Mouse (Mus musculus): ENCODE results near the gene Ly6g6c. TPM values are rescaled to one million over a fixed set of nuclear protein-coding genes. Genes with fewer than 3 reads are reported as not detected.

Ly6g6c gene
- total and polyA plus RNA-seq, 2 experiments: not detected

DNA sequence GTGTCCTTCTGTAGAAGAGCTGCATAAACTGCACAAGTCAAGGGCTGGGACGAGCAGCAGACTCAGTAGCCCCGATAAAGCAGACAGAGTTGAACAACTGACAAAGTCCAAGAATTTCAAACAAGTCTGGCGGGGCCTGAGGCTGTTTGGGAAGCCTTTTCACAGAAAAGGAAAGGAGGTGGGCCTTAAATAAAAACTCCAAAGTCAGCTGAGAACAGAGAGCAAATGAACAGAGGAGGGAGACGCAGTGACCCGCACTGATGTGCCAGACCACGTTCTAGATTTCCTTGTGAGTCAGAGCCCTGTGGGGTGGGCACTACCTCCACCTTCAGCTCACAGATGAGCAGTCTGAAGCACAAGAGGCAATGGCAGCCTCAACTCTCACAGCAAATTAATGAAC, 30.3 kb upstream of the Ly6g6c start:
- TF ChIP-seq POLR2A (IDR thresholded peaks at IDR 0.05; ENCODE audit: extremely low read depth, insufficient read depth, low read length): no peak
- TF ChIP-seq CTCF (IDR thresholded peaks at IDR 0.05; ENCODE audit: low read depth, low read length): no peak
- WGBS: 49% methylated on average over 6 of the region's 6 CpGs
- Histone ChIP-seq H3K27me3 (ENCODE audit: control insufficient read depth, insufficient read depth, low read length) (no peaks in the 10 kb centered on the region), H3K36me3 (ENCODE audit: control insufficient read depth, insufficient read depth, low read length) (no peaks in the 10 kb centered on the region), H3K4me1 (ENCODE audit: control insufficient read depth, insufficient read depth, low read length) (no peaks in the 10 kb centered on the region), H3K27ac (replicated peaks; ENCODE audit: insufficient read depth, low read depth, low read length) (no peak overlapping the region), H3K9ac (ENCODE audit: low read depth, low read length) (no peak overlapping the region), H3K4me3 (ENCODE audit: insufficient read depth, low read depth, low read length) (no peak overlapping the region), H3K79me2 (ENCODE audit: control insufficient read depth, insufficient read depth, low read length) (no peaks in the 10 kb centered on the region)
- DNase-seq (ENCODE audit: extremely low read depth, low read depth, low spot score): no peak

DNA sequence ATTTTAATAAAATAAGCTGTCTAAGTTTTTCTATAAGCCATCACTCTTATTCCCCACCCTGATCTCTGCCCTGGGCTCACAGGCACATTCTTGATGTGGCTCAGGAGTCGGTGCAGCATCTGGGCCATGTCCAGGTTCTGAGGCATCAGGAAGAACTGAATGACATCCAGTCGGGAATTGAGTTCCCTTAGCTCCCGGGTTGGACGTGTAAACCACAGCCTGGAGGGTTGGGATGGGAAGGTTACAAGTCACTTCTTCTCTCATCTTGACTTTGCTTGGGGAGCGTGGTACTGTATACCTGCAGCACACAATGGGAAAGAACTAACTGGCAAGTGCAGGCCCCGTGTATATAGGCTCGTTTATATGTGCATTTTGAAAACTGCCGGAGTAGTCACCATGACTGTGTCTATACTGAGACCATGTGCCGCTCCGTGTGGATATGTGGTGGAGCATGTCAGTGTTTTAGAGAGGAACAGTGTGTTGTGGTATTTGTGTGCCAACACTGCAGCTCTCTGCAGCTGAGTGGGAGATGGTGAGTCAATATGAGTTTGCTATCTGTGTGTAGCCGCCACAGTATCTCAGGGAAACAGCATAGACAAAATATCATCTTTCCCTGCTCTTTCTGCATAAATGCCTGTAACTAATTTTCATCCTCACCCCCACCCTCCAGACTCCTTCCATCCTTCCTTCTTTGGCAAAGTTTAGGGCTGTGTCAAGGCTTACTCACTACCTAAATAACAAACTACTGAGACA, 25.9 kb upstream of the Ly6g6c start:
- H3K36me3 ChIP-seq (ENCODE audit: control insufficient read depth, insufficient read depth, low read length): no peaks in the 10 kb centered on the region
- no peak overlapping the region for H3K4me3 ChIP-seq (ENCODE audit: insufficient read depth, low read depth, low read length)
- WGBS: 93% methylated on average over 11 of the region's 11 CpGs
- H3K9ac ChIP-seq (ENCODE audit: low read depth, low read length): no peak overlapping the region
- DNase-seq (ENCODE audit: extremely low read depth, low read depth, low spot score): no peak
- no peak overlapping the region for H3K27ac ChIP-seq (replicated peaks; ENCODE audit: insufficient read depth, low read depth, low read length)
- no peaks in the 10 kb centered on the region for H3K4me1 ChIP-seq (ENCODE audit: control insufficient read depth, insufficient read depth, low read length)
- H3K27me3 ChIP-seq (ENCODE audit: control insufficient read depth, insufficient read depth, low read length): no peaks in the 10 kb centered on the region
- H3K79me2 ChIP-seq (ENCODE audit: control insufficient read depth, insufficient read depth, low read length): no peaks in the 10 kb centered on the region
- TF ChIP-seq CTCF (IDR thresholded peaks at IDR 0.05; ENCODE audit: low read depth, low read length) (no peak), POLR2A (IDR thresholded peaks at IDR 0.05; ENCODE audit: extremely low read depth, insufficient read depth, low read length) (no peak)

DNA sequence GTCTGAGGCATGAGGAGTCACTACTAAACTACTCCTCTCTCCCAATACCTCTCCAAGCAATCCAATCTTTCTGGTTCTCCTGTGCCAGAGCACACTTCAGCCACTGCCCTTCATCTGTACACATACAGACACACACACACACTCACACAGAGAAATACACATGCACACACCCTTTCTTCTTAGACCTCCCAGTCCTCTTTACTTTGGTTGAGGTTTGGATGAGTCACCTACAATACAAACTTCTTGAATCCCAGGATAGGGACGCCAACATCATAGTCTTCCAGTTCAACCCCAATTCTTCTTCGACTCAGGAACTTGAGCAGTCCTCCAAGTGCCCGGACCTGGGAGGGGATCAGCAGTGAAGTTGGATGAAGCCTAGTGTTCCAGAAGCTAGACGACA, 21.4 kb upstream of the Ly6g6c start:
- Histone ChIP-seq H3K27ac (replicated peaks; ENCODE audit: insufficient read depth, low read depth, low read length) (no peak overlapping the region), H3K27me3 (ENCODE audit: control insufficient read depth, insufficient read depth, low read length) (no peaks in the 10 kb centered on the region), H3K36me3 (ENCODE audit: control insufficient read depth, insufficient read depth, low read length) (no peaks in the 10 kb centered on the region), H3K4me3 (ENCODE audit: insufficient read depth, low read depth, low read length) (no peak overlapping the region), H3K79me2 (ENCODE audit: control insufficient read depth, insufficient read depth, low read length) (no peaks in the 10 kb centered on the region), H3K9ac (ENCODE audit: low read depth, low read length) (no peak overlapping the region), H3K4me1 (ENCODE audit: control insufficient read depth, insufficient read depth, low read length) (peaks cover 11% of the 10 kb centered on the region)
- TF ChIP-seq CTCF (IDR thresholded peaks at IDR 0.05; ENCODE audit: low read depth, low read length) (no peak), POLR2A (IDR thresholded peaks at IDR 0.05; ENCODE audit: extremely low read depth, insufficient read depth, low read length) (no peak)
- no peak for DNase-seq (ENCODE audit: extremely low read depth, low read depth, low spot score)
- WGBS: 73% methylated on average over 4 of the region's 4 CpGs

DNA sequence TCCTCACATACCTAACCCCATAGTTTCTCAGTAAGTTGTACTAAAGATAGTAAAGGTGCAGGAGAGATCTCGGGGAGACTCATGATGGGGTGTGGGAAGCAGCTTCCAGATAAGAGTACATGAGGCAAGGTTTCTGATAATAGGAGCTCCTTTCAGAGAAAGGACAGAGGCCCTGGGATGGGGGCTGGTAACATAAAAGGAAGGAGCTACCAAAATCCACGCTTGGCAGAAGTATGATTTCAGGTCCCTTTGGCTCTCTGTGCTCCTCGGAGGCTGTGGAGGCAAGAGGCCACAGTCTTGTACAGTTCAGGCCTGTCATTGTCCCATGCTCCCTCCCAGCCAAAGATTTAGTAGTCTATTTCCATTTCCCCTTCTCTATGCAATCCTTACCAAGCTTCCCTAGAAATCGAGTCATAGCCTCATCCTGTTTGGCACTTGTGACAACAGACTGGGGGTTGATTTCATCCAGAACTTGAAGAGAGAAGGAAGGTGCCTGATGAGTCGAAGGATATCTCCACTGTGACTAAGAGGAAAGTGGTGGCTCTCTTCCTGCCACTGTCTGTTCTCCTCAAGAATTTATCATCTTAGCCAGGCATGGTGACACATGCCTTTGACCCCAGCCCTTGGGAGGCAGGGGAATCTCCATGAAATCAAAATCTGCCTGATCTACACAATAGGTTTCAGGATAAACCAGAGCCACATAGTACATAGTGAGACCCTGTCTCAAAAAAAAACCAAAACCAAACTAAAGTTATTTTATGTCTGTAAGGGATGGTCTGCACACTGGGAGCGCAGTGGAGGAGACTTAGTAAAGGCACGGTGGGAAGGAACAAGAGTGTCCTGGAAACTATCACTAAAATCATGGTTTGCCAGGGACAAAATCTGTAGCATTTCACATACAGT, 20.0 kb upstream of the Ly6g6c start:
- no peak overlapping the region for H3K4me3 ChIP-seq (ENCODE audit: insufficient read depth, low read depth, low read length)
- H3K36me3 ChIP-seq (ENCODE audit: control insufficient read depth, insufficient read depth, low read length): no peaks in the 10 kb centered on the region
- 79% methylated on average over 7 of the region's 7 CpGs for whole genome bisulfite sequencing
- H3K9ac ChIP-seq (ENCODE audit: low read depth, low read length): no peak overlapping the region
- H3K4me1 ChIP-seq (ENCODE audit: control insufficient read depth, insufficient read depth, low read length): peaks cover 16% of the 10 kb centered on the region
- H3K79me2 ChIP-seq (ENCODE audit: control insufficient read depth, insufficient read depth, low read length): no peaks in the 10 kb centered on the region
- no peak for DNase-seq (ENCODE audit: extremely low read depth, low read depth, low spot score)
- H3K27me3 ChIP-seq (ENCODE audit: control insufficient read depth, insufficient read depth, low read length): no peaks in the 10 kb centered on the region
- no peak for TF ChIP-seq CTCF (IDR thresholded peaks at IDR 0.05; ENCODE audit: low read depth, low read length)
- no peak for TF ChIP-seq POLR2A (IDR thresholded peaks at IDR 0.05; ENCODE audit: extremely low read depth, insufficient read depth, low read length)
- H3K27ac ChIP-seq (replicated peaks; ENCODE audit: insufficient read depth, low read depth, low read length): no peak overlapping the region

- Histone ChIP-seq H3K27me3 (ENCODE audit: control insufficient read depth, insufficient read depth, low read length) (no peaks in the 10 kb centered on the region), H3K4me3 (ENCODE audit: insufficient read depth, low read depth, low read length) (peak overlapping the region; percentile 59), H3K4me1 (ENCODE audit: control insufficient read depth, insufficient read depth, low read length) (peaks cover 16% of the 10 kb centered on the region), H3K27ac (replicated peaks; ENCODE audit: insufficient read depth, low read depth, low read length) (peak overlapping the region; percentile 37), H3K79me2 (ENCODE audit: control insufficient read depth, insufficient read depth, low read length) (no peaks in the 10 kb centered on the region), H3K9ac (ENCODE audit: low read depth, low read length) (peak overlapping the region; percentile 70), H3K36me3 (ENCODE audit: control insufficient read depth, insufficient read depth, low read length) (no peaks in the 10 kb centered on the region)
- no peak for TF ChIP-seq CTCF (IDR thresholded peaks at IDR 0.05; ENCODE audit: low read depth, low read length)
- no peak for TF ChIP-seq POLR2A (IDR thresholded peaks at IDR 0.05; ENCODE audit: extremely low read depth, insufficient read depth, low read length)
- no peak for DNase-seq (ENCODE audit: extremely low read depth, low read depth, low spot score)
- WGBS: 5% methylated on average over 46 of the region's 48 CpGs
Observed at GRCm38 (mm10) chr17:35045807-35046680, 19.1 kb upstream of the Ly6g6c start.

All from liver, adult 2 months (tissue).